Mouse (Mus musculus) kidney, adult 2 months (tissue): Measurements from ENCODE around the gene Itga6.

Experiments used
- CTCF ChIP-seq: fragments of 200-500 bp; conservative IDR thresholded peaks from 2 replicates; pipeline ENCODE4 v1.5.1; 2011; ENCODE audit warnings: low read depth, mild to moderate bottlenecking, control low read depth, low read length, moderate library complexity, mixed read lengths; ENCODE audit not compliant: insufficient read depth, insufficient read length
- POLR2A ChIP-seq: fragments of 200-500 bp; IDR thresholded peaks from one replicate; pipeline ENCODE4 v1.6.1; 2011; ENCODE audit warnings: low read depth, low read length, control low read depth

- TF ChIP-seq CTCF (no peak), POLR2A (no peak)
Observed at GRCm38 (mm10) chr2:71878943-71879342, 133.5 kb downstream of the Itga6 start.
